ENCODE assay signal across 11 mouse cellular contexts in genomic region chr1:92703903-92704302, GRCm38 (mm10). TPM values are rescaled to one million over a fixed set of nuclear protein-coding genes. Genes with fewer than 3 reads are reported as not detected.
DNase-seq lines count a peak whose midpoint lies in the region; ATAC-seq lines count a peak whose summit lies in the region.
"Had no signal": no experiment of that assay in that cellular context is flagged by ENCODE, and none has a peak within 500 bp of the region (broad histone marks: within the 10 kb centered on the region; RNA-seq: fewer than 3 reads in every experiment).

No protein-coding gene starts in this region.

- ATAC-seq in kidney, embryonic 14.5 days (ENCODE audit: low FRiP score, low TSS enrichment) = no peak; the same call in 1 of the 2 replicates

- H3K9me3 ChIP-seq in kidney, embryonic 14.5 days (ENCODE audit: control insufficient read depth, low read length) = no peaks in the 10 kb centered on the region
- H3K9me3 ChIP-seq: G1E had no signal

- H3K27ac ChIP-seq in kidney, embryonic 14.5 days (ENCODE audit: low read depth, low read length) = no peak overlapping the region

- H3K36me3 ChIP-seq in kidney, embryonic 14.5 days (ENCODE audit: control insufficient read depth, insufficient read depth, low read length) = no peaks in the 10 kb centered on the region
- H3K36me3 ChIP-seq: G1E had no signal

- 79% methylated on average over 12 of the region's 12 CpGs for WGBS in kidney, embryonic 14.5 days

- H3K4me3 ChIP-seq in kidney, embryonic 14.5 days (ENCODE audit: low read length) = no peak overlapping the region

- H3K4me2 ChIP-seq in kidney, embryonic 14.5 days (replicated peaks; ENCODE audit: low read depth, low read length) = no peak overlapping the region

- H3K4me1 ChIP-seq in kidney, embryonic 14.5 days (ENCODE audit: control insufficient read depth, insufficient read depth, low read length) = peaks cover 8% of the 10 kb centered on the region; the same call in 1 of the 2 replicates

- no peak overlapping the region for H3K9ac ChIP-seq in kidney, embryonic 14.5 days (ENCODE audit: low read depth, low read length)

- H3K27me3 ChIP-seq in kidney, embryonic 14.5 days (ENCODE audit: control insufficient read depth, insufficient read depth, low read length) = no peaks in the 10 kb centered on the region

- intact Hi-C loops in gastrocnemius, postnatal 36 days (cut with DNase I) = loop anchor here (1.0 kb wide), 1 partner anchor 128 kb away; no protein-coding TSS in a partner anchor

- peak; percentile 24 for DNase-seq in right cerebral cortex, adult 18-20 months
- DNase-seq in right cerebral cortex, postnatal 36 days (ENCODE audit: low spot score in 2 of 2) = no peak
- peak; percentile 79 for DNase-seq in adrenal gland, postnatal 14 days
- DNase-seq in gastrocnemius, postnatal 36 days = peak; percentile 53 to 62
- DNase-seq in spleen, postnatal 4 days (ENCODE audit: low spot score in 2 of 2) = no peak
- no peak for DNase-seq in liver
- DNase-seq: cerebellum, postnatal 14 days had no signal

RNA-seq across cellular contexts. Expression of gene Otos, which starts 55.3 kb away (rescaled TPM):
- total RNA-seq in adrenal gland, postnatal 14 days (2021) = not detected in 2 replicates
- total RNA-seq in gastrocnemius, postnatal 36 days (2021) = not detected
- 0.43 TPM in 1 of 2 replicates, not detected in the other for polyA plus RNA-seq in kidney, embryonic 14.5 days (2014; fragmentation: Nextera tagmentation; extraction: Ambion mirVana)
- total RNA-seq: heart, postnatal 10 days; liver, adult 2 months had no signal
- polyA plus RNA-seq: G1E; liver, adult 2 months had no signal

Comparison
In these comparisons a context has a peak if more than half of its experiments do, and no peak if none do; other contexts are left out.
1. DNase-seq: peak in right cerebral cortex, adult 18-20 months (single experiment), adrenal gland, postnatal 14 days (single experiment) and gastrocnemius, postnatal 36 days (2 of 2); none in right cerebral cortex, postnatal 36 days (0 of 2), spleen, postnatal 4 days (0 of 2) and liver (single experiment).